Mouse (Mus musculus) hindbrain, postnatal 0 days (tissue): ENCODE data around the gene Traf3ip3. TPM values are rescaled to one million over a fixed set of nuclear protein-coding genes. Genes with fewer than 3 reads are reported as not detected.

Experiments used
- ATAC-seq: fragments of 200-750 bp; cut with Nextera tagmentation; 2 replicates; pipeline ENCODE4 v1.8.0; 2017; ENCODE audit warnings: mild to moderate bottlenecking, moderate TSS enrichment, moderate library complexity
- DNase-seq: peaks from one replicate; pipeline ENCODE4 v3.0.0-alpha.2; 2015; ENCODE audit warnings: low spot score
- H3K27ac ChIP-seq: fragments of 300-500 bp; sonication (generic); 2 replicates; pipeline ENCODE4 v1.5.1; 2014; ENCODE audit warnings: mild to moderate bottlenecking
- H3K27me3 ChIP-seq: fragments of 300-500 bp; sonication (generic); 2 replicates; pipeline ENCODE4 v1.6.1; 2014; ENCODE audit warnings: low read length, mixed read lengths; ENCODE audit not compliant: insufficient read depth
- H3K36me3 ChIP-seq: fragments of 300-500 bp; sonication (generic); 2 replicates; pipeline ENCODE4 v1.6.1; 2014; ENCODE audit warnings: low read length, mixed read lengths; ENCODE audit not compliant: insufficient read depth
- H3K4me1 ChIP-seq: fragments of 300-500 bp; sonication (generic); 2 replicates; pipeline ENCODE4 v1.6.1; 2014; ENCODE audit warnings: antibody characterized with exemption, low read length, mixed read lengths; ENCODE audit not compliant: insufficient read depth
- H3K4me2 ChIP-seq: fragments of 300-500 bp; sonication (generic); 2 replicates; pipeline ENCODE4 v1.6.1; 2014; ENCODE audit warnings: low read depth, mild to moderate bottlenecking, low read length, moderate library complexity, mixed read lengths
- H3K4me3 ChIP-seq: fragments of 300-500 bp; sonication (generic); 2 replicates; pipeline ENCODE4 v1.5.1; 2014; ENCODE audit warnings: low read length
- H3K9ac ChIP-seq: fragments of 300-500 bp; sonication (generic); replicated peaks from 2 replicates; pipeline ENCODE4 v1.6.1; 2014; ENCODE audit warnings: mild to moderate bottlenecking, low read length, moderate library complexity, mixed read lengths
- H3K9me3 ChIP-seq: fragments of 300-500 bp; sonication (generic); 2 replicates; pipeline ENCODE4 v1.6.1; 2016; ENCODE audit warnings: low read length, mixed read lengths
- CTCF ChIP-seq: IDR thresholded peaks from 2 replicates; pipeline ENCODE4 v1.5.1; 2016; ENCODE audit warnings: antibody characterized with exemption, control low read depth, low read depth
- WGBS: fragments of 180-500 bp; shearing (Covaris S2); extraction: QIAGEN DNeasy Blood & Tissue Kit; methylation state at CpG from one replicate; pipeline ENCODE4 v1.1.7; 2014; 5-methylcytosine and 5-hydroxymethylcytosine counted together
- polyA plus RNA-seq: library from polyadenylated mRNA; unstranded; fragments of >200 nt; fragmentation: Nextera tagmentation; extraction: Ambion mirVana; gene quantifications from 2 replicates; pipeline ENCODE4 v1.2.1, GENCODE M21; 2015
- total RNA-seq: library from RNA; depleted of rRNA; stranded (reverse); fragments of >200 nt; gene quantifications from 2 replicates; pipeline ENCODE4 v1.2.3, GENCODE M21; 2014; rRNA removed

Traf3ip3 gene
- total RNA-seq (0.78 and 1.5 TPM in 2 replicates), polyA plus RNA-seq (1.9 TPM in 2 replicates)

DNA sequence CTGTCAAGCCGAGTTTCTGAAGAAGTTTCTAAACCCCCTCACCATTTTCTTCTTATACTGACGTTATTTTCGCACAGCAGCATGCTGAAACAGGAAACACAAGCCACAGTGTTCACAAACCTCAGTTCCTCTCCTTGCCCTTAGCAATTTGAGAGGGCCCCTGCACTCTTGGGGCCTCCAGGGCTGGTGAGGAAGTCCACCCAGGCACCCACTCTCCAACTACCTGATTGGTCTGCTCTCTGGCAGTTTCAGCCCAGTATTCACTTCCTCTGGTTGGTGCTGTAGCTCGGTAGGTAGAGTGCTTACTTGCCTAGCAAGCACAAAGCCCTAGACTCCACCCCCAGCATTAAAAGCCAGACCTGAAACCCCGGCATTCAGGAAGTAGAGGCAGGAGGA, at the start of gene Traf3ip3:
Gene Traf3ip3 (minus strand): TSS at position 321 of the 396 bp plus-strand sequence.
- Histone ChIP-seq H3K4me2 (no peak within 1 kb of the TSS), H3K9ac (no peak within 1 kb of the TSS), H3K4me1 (no peaks in the 10 kb centered on the region), H3K36me3 (no peaks in the 10 kb centered on the region), H3K9me3 (no peaks in the 10 kb centered on the region), H3K27me3 (no peaks in the 10 kb centered on the region), H3K27ac (no peak within 1 kb of the TSS), H3K4me3 (no peak within 1 kb of the TSS)
- TF ChIP-seq CTCF, result no peak
- ATAC-seq (no peak), DNase-seq (no peak)
- 70% methylated on average over 5 of the region's 5 CpGs for WGBS

DNA sequence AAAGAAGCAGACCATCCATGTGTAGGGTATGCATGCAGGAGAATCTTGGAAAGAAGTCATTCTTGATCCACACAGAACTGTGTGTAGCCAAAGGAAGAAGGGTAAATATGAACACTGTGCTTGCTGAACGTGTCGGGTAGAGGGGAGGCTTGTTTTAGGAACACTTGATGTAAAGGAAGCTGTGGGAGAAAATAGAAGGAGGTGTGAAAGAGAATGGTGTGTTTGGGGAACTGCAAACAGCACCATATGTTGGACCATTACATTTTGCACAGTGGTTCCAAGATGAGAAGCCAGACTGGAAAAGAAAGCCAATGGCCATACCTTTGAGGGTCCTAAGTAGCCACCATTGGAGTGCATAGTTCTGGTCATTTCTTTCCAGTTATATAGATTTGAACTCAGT, 48.5 kb upstream of the Traf3ip3 start:
- H3K27ac ChIP-seq, result no peak overlapping the region
- H3K4me2 ChIP-seq, result no peak overlapping the region
- H3K36me3 ChIP-seq, result no peaks in the 10 kb centered on the region
- ATAC-seq, result no peak
- H3K4me1 ChIP-seq, result no peaks in the 10 kb centered on the region
- WGBS, result 81% methylated on average over 2 of the region's 2 CpGs
- TF ChIP-seq CTCF, result no peak
- H3K27me3 ChIP-seq, result no peaks in the 10 kb centered on the region
- H3K9ac ChIP-seq, result no peak overlapping the region
- H3K9me3 ChIP-seq, result no peaks in the 10 kb centered on the region
- no peak for DNase-seq
- no peak overlapping the region for H3K4me3 ChIP-seq

DNA sequence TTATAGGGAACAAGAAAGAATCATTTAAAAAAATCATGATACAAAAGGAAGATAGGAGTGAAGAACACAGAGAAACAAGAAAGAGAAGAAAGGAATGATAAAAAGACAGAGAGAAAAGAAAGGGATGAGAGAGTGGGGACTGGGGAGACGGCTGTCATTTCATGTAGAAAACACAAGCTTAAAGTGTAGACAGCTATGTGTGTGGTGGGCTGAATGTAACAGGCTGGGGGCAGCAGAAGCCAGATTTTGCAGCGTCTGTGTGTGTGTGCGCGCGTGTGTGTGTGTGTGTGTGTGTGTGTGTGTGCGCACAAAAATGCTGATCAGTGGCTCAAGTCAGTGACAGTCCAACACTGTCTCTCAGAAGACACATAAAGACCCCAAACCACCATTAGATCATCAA, 42.7 kb upstream of the Traf3ip3 start:
- no peak overlapping the region for H3K9ac ChIP-seq
- no peaks in the 10 kb centered on the region for H3K4me1 ChIP-seq
- TF ChIP-seq CTCF, result no peak
- no peaks in the 10 kb centered on the region for H3K9me3 ChIP-seq
- no peak overlapping the region for H3K27ac ChIP-seq
- no peak overlapping the region for H3K4me2 ChIP-seq
- ATAC-seq (no peak), DNase-seq (peak; percentile 12)
- H3K4me3 ChIP-seq, result no peak overlapping the region
- no peaks in the 10 kb centered on the region for H3K27me3 ChIP-seq
- H3K36me3 ChIP-seq, result no peaks in the 10 kb centered on the region
- 64% methylated on average over 6 of the region's 6 CpGs for WGBS

DNA sequence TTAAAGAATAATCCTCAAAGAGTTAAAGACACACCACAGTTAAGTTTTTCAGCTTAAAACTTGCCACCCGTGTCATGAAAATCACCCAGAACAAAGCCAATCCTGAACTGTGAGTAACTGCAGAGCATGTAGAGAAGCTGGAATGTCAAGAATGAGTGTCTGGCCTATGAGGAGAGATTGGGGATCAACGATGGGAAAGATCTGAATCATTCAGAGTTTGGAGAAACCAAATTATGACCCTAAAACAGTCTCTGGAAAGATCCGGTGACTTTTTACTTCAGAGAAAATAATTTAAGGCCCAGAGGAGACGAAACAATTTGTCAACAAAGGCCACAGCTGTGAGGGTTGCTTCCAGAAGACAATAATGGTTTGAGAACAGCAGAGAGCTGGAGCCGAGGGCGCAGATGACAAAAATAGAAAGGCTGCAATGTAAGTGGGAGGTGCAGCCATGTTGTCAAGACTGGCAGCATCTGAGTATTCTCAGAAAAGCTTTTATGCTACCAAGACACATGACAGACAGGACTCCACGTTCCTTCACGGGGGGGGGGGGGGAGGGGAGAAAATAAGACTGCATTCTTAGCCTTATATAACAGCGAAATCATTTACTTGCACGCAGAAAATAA, 42.2 kb upstream of the Traf3ip3 start:
- no peak overlapping the region for H3K4me2 ChIP-seq
- H3K27me3 ChIP-seq, result no peaks in the 10 kb centered on the region
- H3K9me3 ChIP-seq, result no peaks in the 10 kb centered on the region
- WGBS, result 44% methylated on average over 10 of the region's 10 CpGs
- ATAC-seq (no peak), DNase-seq (no peak)
- no peak overlapping the region for H3K4me3 ChIP-seq
- TF ChIP-seq CTCF, result no peak
- no peaks in the 10 kb centered on the region for H3K36me3 ChIP-seq
- H3K27ac ChIP-seq, result no peak overlapping the region
- H3K9ac ChIP-seq, result no peak overlapping the region
- no peaks in the 10 kb centered on the region for H3K4me1 ChIP-seq

DNA sequence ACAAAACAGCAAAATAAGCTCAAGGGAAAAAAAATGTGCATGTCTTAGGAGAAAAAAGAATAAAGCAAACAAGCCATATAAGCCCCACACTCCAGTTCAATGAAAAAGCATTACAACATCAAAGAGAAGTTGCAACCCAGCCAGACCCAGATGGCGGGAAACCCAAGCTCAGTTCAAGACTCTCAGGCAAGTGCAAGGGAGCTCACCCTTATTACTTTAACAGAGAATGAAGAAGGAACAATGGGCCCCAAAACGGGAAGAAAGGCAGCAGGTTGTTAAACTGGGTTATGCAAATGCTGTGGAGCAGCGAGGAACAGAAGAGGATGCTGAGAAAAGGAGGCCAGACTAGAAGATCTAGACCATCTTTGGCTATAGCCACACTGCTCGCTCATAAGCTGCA, 41.4 kb upstream of the Traf3ip3 start:
- H3K4me3 ChIP-seq, result no peak overlapping the region
- WGBS, result 66% methylated on average over 4 of the region's 4 CpGs
- no peaks in the 10 kb centered on the region for H3K9me3 ChIP-seq
- H3K27me3 ChIP-seq, result no peaks in the 10 kb centered on the region
- no peaks in the 10 kb centered on the region for H3K36me3 ChIP-seq
- H3K9ac ChIP-seq, result no peak overlapping the region
- ATAC-seq (no peak), DNase-seq (no peak)
- no peak overlapping the region for H3K27ac ChIP-seq
- TF ChIP-seq CTCF, result no peak
- no peak overlapping the region for H3K4me2 ChIP-seq
- no peaks in the 10 kb centered on the region for H3K4me1 ChIP-seq

DNA sequence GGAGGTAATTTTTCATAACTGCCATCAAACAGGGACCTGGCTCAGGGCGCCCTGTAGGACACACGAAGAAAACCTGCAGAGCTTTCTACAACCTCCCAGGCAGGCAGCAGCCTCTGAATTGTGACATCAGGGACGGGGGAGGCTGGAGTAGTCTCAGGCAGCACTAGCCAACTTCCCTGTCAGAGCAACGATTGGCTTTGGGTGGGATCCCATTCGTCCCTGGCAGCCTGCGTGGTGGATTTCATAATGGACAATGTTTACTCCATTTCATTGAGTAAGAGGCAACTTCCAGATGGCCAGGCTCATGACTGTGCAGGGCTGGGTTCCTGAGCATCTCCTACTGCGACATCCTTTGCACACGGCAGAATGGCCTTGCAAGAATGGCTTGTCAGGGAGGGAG, 40.7 kb upstream of the Traf3ip3 start:
- no peaks in the 10 kb centered on the region for H3K27me3 ChIP-seq
- no peak overlapping the region for H3K9ac ChIP-seq
- DNase-seq (peak; percentile 61), ATAC-seq (peak; percentile 81)
- no peaks in the 10 kb centered on the region for H3K9me3 ChIP-seq
- no peak overlapping the region for H3K27ac ChIP-seq
- H3K4me2 ChIP-seq, result no peak overlapping the region
- no peak overlapping the region for H3K4me3 ChIP-seq
- no peak for TF ChIP-seq CTCF
- no peaks in the 10 kb centered on the region for H3K36me3 ChIP-seq
- no peaks in the 10 kb centered on the region for H3K4me1 ChIP-seq
- 58% methylated on average over 8 of the region's 8 CpGs for WGBS

DNA sequence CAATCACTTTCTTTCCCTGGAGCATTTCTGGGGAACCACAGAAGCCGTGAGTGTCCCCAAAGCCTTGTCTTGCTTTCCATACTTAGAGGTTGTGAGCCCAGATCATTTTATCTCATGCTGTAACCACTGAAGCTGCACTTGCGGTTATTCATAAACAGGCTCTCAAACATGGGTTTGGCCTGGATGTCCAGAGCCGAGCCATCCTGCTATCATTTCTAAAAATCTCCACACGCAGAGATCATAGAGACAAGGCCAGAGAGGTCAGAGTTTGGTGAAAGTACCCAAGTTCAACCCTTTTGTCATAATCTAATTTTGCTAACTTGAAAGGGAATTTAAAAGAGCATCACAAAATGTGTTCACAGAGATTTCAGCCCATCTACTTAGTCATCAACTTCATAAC, 39.9 kb upstream of the Traf3ip3 start:
- H3K36me3 ChIP-seq, result no peaks in the 10 kb centered on the region
- no peaks in the 10 kb centered on the region for H3K4me1 ChIP-seq
- no peak overlapping the region for H3K27ac ChIP-seq
- 97% methylated on average over 4 of the region's 4 CpGs for WGBS
- no peaks in the 10 kb centered on the region for H3K27me3 ChIP-seq
- H3K4me2 ChIP-seq, result no peak overlapping the region
- no peak overlapping the region for H3K4me3 ChIP-seq
- no peak for ATAC-seq
- no peaks in the 10 kb centered on the region for H3K9me3 ChIP-seq
- TF ChIP-seq CTCF, result no peak
- no peak overlapping the region for H3K9ac ChIP-seq
- no peak for DNase-seq
